Mouse (Mus musculus): ENCODE results near the gene Oprl1. TPM values are rescaled to one million over a fixed set of nuclear protein-coding genes. Genes with fewer than 3 reads are reported as not detected.
A peak's percentile ranks its signal among the peaks of the same experiment; 100 is the strongest.

The Oprl1 gene
- polyA plus RNA-seq, 1 experiment from 2014 or later: 105 TPM

DNA sequence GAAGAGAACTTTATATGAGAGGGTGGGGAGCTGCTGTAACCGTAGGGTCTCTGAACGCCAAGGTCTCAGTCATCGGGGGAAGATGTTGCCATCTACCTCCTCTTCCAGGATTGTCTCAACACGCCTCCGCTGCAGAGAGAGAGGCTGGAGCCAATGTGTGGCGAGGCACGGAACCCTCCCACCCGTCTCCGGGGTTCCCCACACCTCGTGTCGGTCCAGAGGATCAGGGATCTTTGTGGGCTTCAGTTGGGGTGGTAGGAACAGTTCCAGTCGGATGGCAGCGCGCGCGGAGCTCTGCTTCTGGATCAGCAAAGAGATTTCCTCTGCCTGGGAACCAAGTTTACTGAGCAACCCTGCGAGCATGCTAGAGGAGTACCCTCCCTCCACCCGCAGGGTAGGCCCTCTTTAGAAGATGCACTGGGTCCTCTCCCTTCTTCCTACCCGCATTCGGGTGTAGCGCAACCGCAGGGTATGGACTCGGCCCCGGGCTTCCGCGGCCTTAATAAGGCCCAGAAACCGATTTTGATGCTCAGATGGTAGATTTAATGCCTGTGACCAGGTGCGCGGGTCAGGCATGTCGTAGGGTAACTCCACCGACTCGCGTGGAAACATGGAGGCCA, 17.9 kb upstream of the Oprl1 start:
- Histone ChIP-seq H3K27me3 (ENCODE audit: control insufficient read depth, insufficient read depth, low read length) (no peaks in the 10 kb centered on the region), H3K9me3 (ENCODE audit: control insufficient read depth, low read length) (no peaks in the 10 kb centered on the region), H3K27ac (ENCODE audit: low read depth, low read length) (no peak overlapping the region), H3K36me3 (ENCODE audit: control insufficient read depth, insufficient read depth, low read length) (no peaks in the 10 kb centered on the region), H3K4me2 (ENCODE audit: low read depth, low read length) (no peak overlapping the region), H3K4me3 (ENCODE audit: low read depth, low read length) (no peak overlapping the region), H3K4me1 (ENCODE audit: control insufficient read depth, insufficient read depth, low read length) (peaks cover 9% of the 10 kb centered on the region; the same call in 1 of the 2 replicates), H3K9ac (replicated peaks; ENCODE audit: low read depth, low read length) (no peak overlapping the region)
- ATAC-seq (ENCODE audit: low read depth): no peak
- WGBS: 74% methylated on average over 33 of the region's 33 CpGs

GRCm38 (mm10) chr2:181698241-181698640, 16.6 kb upstream of the Oprl1 start, which contains the start of gene Lkaaear1:
Gene Lkaaear1, minus strand, starts transcription at chr2:181698442.
- no peak within 1 kb of the TSS for H3K27ac ChIP-seq (ENCODE audit: low read depth, low read length)
- no peaks in the 10 kb centered on the region for H3K9me3 ChIP-seq (ENCODE audit: control insufficient read depth, low read length)
- H3K4me1 ChIP-seq (ENCODE audit: control insufficient read depth, insufficient read depth, low read length): peaks cover under 1% of the 10 kb centered on the region; the same call in 1 of the 2 replicates
- 56% methylated on average over 5 of the region's 5 CpGs for WGBS
- no peak within 1 kb of the TSS for H3K4me3 ChIP-seq (ENCODE audit: low read depth, low read length)
- H3K36me3 ChIP-seq (ENCODE audit: control insufficient read depth, insufficient read depth, low read length): no peaks in the 10 kb centered on the region
- no peak within 1 kb of the TSS for H3K4me2 ChIP-seq (ENCODE audit: low read depth, low read length)
- H3K27me3 ChIP-seq (ENCODE audit: control insufficient read depth, insufficient read depth, low read length): no peaks in the 10 kb centered on the region
- no peak within 1 kb of the TSS for H3K9ac ChIP-seq (replicated peaks; ENCODE audit: low read depth, low read length)
- ATAC-seq (ENCODE audit: low read depth): no peak

DNA sequence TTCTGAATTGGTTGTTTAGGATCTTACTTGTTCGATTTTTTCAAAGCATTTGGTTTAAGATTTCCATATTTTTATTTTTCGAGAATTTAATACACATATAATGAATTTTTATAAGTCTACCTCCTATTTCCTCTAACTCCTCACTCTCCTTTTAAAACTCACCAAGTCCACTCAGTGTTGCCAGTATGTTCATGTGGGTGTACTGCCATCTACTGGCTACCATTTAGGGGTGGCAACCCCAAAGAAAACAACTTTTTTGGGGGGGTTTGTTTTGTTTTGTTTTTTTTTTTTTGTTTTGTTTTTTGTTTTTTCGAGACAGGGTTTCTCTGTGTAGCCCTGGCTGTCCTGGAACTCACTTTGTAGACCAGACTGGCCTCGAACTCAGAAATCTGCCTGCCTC, 8.1 kb upstream of the Oprl1 start:
- no peaks in the 10 kb centered on the region for H3K36me3 ChIP-seq (ENCODE audit: control insufficient read depth, insufficient read depth, low read length)
- H3K27me3 ChIP-seq (ENCODE audit: control insufficient read depth, insufficient read depth, low read length): no peaks in the 10 kb centered on the region
- no peak for ATAC-seq (ENCODE audit: low read depth)

GRCm38 (mm10) chr2:181713749-181714148, 1.1 kb upstream of the Oprl1 start:
- Histone ChIP-seq H3K9me3 (ENCODE audit: control insufficient read depth, low read length) (no peaks in the 10 kb centered on the region), H3K36me3 (ENCODE audit: control insufficient read depth, insufficient read depth, low read length) (no peaks in the 10 kb centered on the region; the same call in 1 of the 2 replicates), H3K4me1 (ENCODE audit: control insufficient read depth, insufficient read depth, low read length) (peaks cover 27% of the 10 kb centered on the region), H3K27ac (ENCODE audit: low read depth, low read length) (peak overlapping the region; percentile 86), H3K27me3 (ENCODE audit: control insufficient read depth, insufficient read depth, low read length) (no peaks in the 10 kb centered on the region), H3K9ac (replicated peaks; ENCODE audit: low read depth, low read length) (peak overlapping the region; percentile 22; the same call in 1 of the 2 replicates), H3K4me2 (ENCODE audit: low read depth, low read length) (peak overlapping the region; percentile 76; the same call in 1 of the 2 replicates), H3K4me3 (ENCODE audit: low read depth, low read length) (no peak overlapping the region)
- WGBS: 50% methylated on average over 1 of the region's 1 CpGs
- ATAC-seq (ENCODE audit: low read depth): peak; percentile 74

More for the DNA sequence above, 8.1 kb upstream of the Oprl1 start:
- no peak overlapping the region for H3K4me2 ChIP-seq (ENCODE audit: low read depth, low read length)
- no peak overlapping the region for H3K4me3 ChIP-seq (ENCODE audit: low read depth, low read length)
- H3K4me1 ChIP-seq (ENCODE audit: control insufficient read depth, insufficient read depth, low read length): no peaks in the 10 kb centered on the region
- 40% methylated on average over 4 of the region's 4 CpGs for WGBS
- H3K27ac ChIP-seq (ENCODE audit: low read depth, low read length): no peak overlapping the region
- H3K9me3 ChIP-seq (ENCODE audit: control insufficient read depth, low read length): no peaks in the 10 kb centered on the region
- no peak overlapping the region for H3K9ac ChIP-seq (replicated peaks; ENCODE audit: low read depth, low read length)

DNA sequence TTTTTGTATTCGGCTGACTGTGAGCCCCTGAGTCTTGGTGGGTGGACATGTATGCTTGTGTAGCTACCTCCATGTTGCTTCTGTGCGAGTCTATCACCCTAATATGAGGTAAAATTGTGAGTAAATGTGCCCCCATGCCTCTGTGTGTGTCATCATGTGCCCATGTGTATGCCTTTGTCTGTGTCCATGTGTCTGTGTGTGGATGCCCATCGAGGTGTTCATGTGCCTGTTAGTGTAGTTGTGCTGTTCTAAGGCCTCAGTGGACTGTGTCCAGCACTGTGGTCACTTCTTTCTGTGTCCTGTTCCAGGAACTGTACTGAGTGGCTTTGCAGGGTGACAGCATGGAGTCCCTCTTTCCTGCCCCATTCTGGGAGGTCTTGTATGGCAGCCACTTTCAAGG, 566 bp downstream of the Oprl1 start:
- peak overlapping the region; percentile 76 for H3K4me2 ChIP-seq (ENCODE audit: low read depth, low read length)
- peak overlapping the region; percentile 80 for H3K27ac ChIP-seq (ENCODE audit: low read depth, low read length)
- peaks cover 27% of the 10 kb centered on the region for H3K4me1 ChIP-seq (ENCODE audit: control insufficient read depth, insufficient read depth, low read length)
- 65% methylated on average over 3 of the region's 3 CpGs for WGBS
- no peaks in the 10 kb centered on the region for H3K9me3 ChIP-seq (ENCODE audit: control insufficient read depth, low read length)
- peak overlapping the region; percentile 55 for H3K9ac ChIP-seq (replicated peaks; ENCODE audit: low read depth, low read length)
- ATAC-seq (ENCODE audit: low read depth): 0 out of 2 replicates have a peak, but pooled peaks have one; percentile 15
- H3K4me3 ChIP-seq (ENCODE audit: low read depth, low read length): peak overlapping the region; percentile 44
- peaks cover 13% of the 10 kb centered on the region for H3K36me3 ChIP-seq (ENCODE audit: control insufficient read depth, insufficient read depth, low read length)
- H3K27me3 ChIP-seq (ENCODE audit: control insufficient read depth, insufficient read depth, low read length): no peaks in the 10 kb centered on the region

- Histone ChIP-seq H3K4me2 (ENCODE audit: low read depth, low read length) (peak overlapping the region; percentile 76), H3K27ac (ENCODE audit: low read depth, low read length) (no peak overlapping the region), H3K27me3 (ENCODE audit: control insufficient read depth, insufficient read depth, low read length) (no peaks in the 10 kb centered on the region), H3K4me3 (ENCODE audit: low read depth, low read length) (peak overlapping the region; percentile 14), H3K36me3 (ENCODE audit: control insufficient read depth, insufficient read depth, low read length) (peaks cover 13% of the 10 kb centered on the region), H3K4me1 (ENCODE audit: control insufficient read depth, insufficient read depth, low read length) (peaks cover 27% of the 10 kb centered on the region), H3K9ac (replicated peaks; ENCODE audit: low read depth, low read length) (no peak overlapping the region), H3K9me3 (ENCODE audit: control insufficient read depth, low read length) (no peaks in the 10 kb centered on the region)
- no peak for ATAC-seq (ENCODE audit: low read depth)
- 44% methylated on average over 3 of the region's 3 CpGs for WGBS
Measured at GRCm38 (mm10) chr2:181716991-181717390, 2.2 kb downstream of the Oprl1 start.

GRCm38 (mm10) chr2:181720061-181720460, 5.2 kb downstream of the Oprl1 start:
- Histone ChIP-seq H3K9me3 (ENCODE audit: control insufficient read depth, low read length) (no peaks in the 10 kb centered on the region), H3K4me3 (ENCODE audit: low read depth, low read length) (no peak overlapping the region), H3K4me1 (ENCODE audit: control insufficient read depth, insufficient read depth, low read length) (peaks cover 10% of the 10 kb centered on the region; the same call in 1 of the 2 replicates), H3K4me2 (ENCODE audit: low read depth, low read length) (no peak overlapping the region), H3K9ac (replicated peaks; ENCODE audit: low read depth, low read length) (no peak overlapping the region), H3K36me3 (ENCODE audit: control insufficient read depth, insufficient read depth, low read length) (peaks cover 13% of the 10 kb centered on the region), H3K27me3 (ENCODE audit: control insufficient read depth, insufficient read depth, low read length) (no peaks in the 10 kb centered on the region), H3K27ac (ENCODE audit: low read depth, low read length) (no peak overlapping the region)
- ATAC-seq (ENCODE audit: low read depth): no peak
- 25% methylated on average over 3 of the region's 3 CpGs for WGBS

GRCm38 (mm10) chr2:181721200-181721599, 6.4 kb downstream of the Oprl1 start:
- Histone ChIP-seq H3K36me3 (ENCODE audit: control insufficient read depth, insufficient read depth, low read length) (peaks cover 13% of the 10 kb centered on the region), H3K4me2 (ENCODE audit: low read depth, low read length) (no peak overlapping the region), H3K27me3 (ENCODE audit: control insufficient read depth, insufficient read depth, low read length) (no peaks in the 10 kb centered on the region), H3K4me1 (ENCODE audit: control insufficient read depth, insufficient read depth, low read length) (peaks cover 7% of the 10 kb centered on the region; the same call in 1 of the 2 replicates), H3K9me3 (ENCODE audit: control insufficient read depth, low read length) (no peaks in the 10 kb centered on the region), H3K9ac (replicated peaks; ENCODE audit: low read depth, low read length) (no peak overlapping the region), H3K27ac (ENCODE audit: low read depth, low read length) (no peak overlapping the region), H3K4me3 (ENCODE audit: low read depth, low read length) (no peak overlapping the region)
- no peak for ATAC-seq (ENCODE audit: low read depth)

- Histone ChIP-seq H3K9me3 (ENCODE audit: control insufficient read depth, low read length) (no peaks in the 10 kb centered on the region), H3K9ac (replicated peaks; ENCODE audit: low read depth, low read length) (no peak overlapping the region), H3K4me3 (ENCODE audit: low read depth, low read length) (no peak overlapping the region), H3K27me3 (ENCODE audit: control insufficient read depth, insufficient read depth, low read length) (no peaks in the 10 kb centered on the region), H3K4me2 (ENCODE audit: low read depth, low read length) (no peak overlapping the region), H3K36me3 (ENCODE audit: control insufficient read depth, insufficient read depth, low read length) (peaks cover 18% of the 10 kb centered on the region), H3K4me1 (ENCODE audit: control insufficient read depth, insufficient read depth, low read length) (no peaks in the 10 kb centered on the region), H3K27ac (ENCODE audit: low read depth, low read length) (no peak overlapping the region)
- WGBS: 5% methylated on average over 3 of the region's 3 CpGs
- peak; percentile 73; the same call in 1 of the 2 replicates for ATAC-seq (ENCODE audit: low read depth)
Measured at GRCm38 (mm10) chr2:181722213-181722612, 7.4 kb downstream of the Oprl1 start.

Measured in neural tube, embryonic 14.5 days (tissue).